Mouse (Mus musculus) neural tube, embryonic 14.5 days (tissue): Measurements from ENCODE around the gene Stab2. TPM values are rescaled to one million over a fixed set of nuclear protein-coding genes. Genes with fewer than 3 reads are reported as not detected.

Experiments used
- ATAC-seq: fragments of 200-750 bp; cut with Nextera tagmentation; 2 replicates; pipeline ENCODE4 v1.8.0; 2017; ENCODE audit warnings: low read depth, mild to moderate bottlenecking, moderate TSS enrichment, moderate library complexity
- H3K27ac ChIP-seq: fragments of 300-500 bp; sonication (generic); 2 replicates; pipeline ENCODE4 v1.5.1; 2014; ENCODE audit warnings: low read depth, mild to moderate bottlenecking, control low read depth, low read length, moderate library complexity, mixed read lengths
- H3K27me3 ChIP-seq: fragments of 300-500 bp; sonication (generic); 2 replicates; pipeline ENCODE4 v1.6.1; 2014; ENCODE audit warnings: low read length; ENCODE audit not compliant: control insufficient read depth, insufficient read depth
- H3K36me3 ChIP-seq: fragments of 300-500 bp; sonication (generic); 2 replicates; pipeline ENCODE4 v1.6.1; 2014; ENCODE audit warnings: low read length, mixed read lengths; ENCODE audit not compliant: control insufficient read depth, insufficient read depth
- H3K4me1 ChIP-seq: fragments of 300-500 bp; sonication (generic); 2 replicates; pipeline ENCODE4 v1.6.1; 2014; ENCODE audit warnings: low read length; ENCODE audit not compliant: control insufficient read depth, insufficient read depth
- H3K4me2 ChIP-seq: fragments of 300-500 bp; sonication (generic); 2 replicates; pipeline ENCODE4 v1.6.1; 2014; ENCODE audit warnings: mild to moderate bottlenecking, low read depth, low read length, control low read depth
- H3K4me3 ChIP-seq: fragments of 300-500 bp; sonication (generic); 2 replicates; pipeline ENCODE4 v1.5.1; 2014; ENCODE audit warnings: low read depth, low read length, control low read depth, mixed read lengths
- H3K9ac ChIP-seq: fragments of 300-500 bp; sonication (generic); replicated peaks from 2 replicates; pipeline ENCODE4 v1.6.1; 2014; ENCODE audit warnings: low read depth, mild to moderate bottlenecking, control low read depth, low read length, mixed read lengths
- H3K9me3 ChIP-seq: fragments of 300-500 bp; sonication (generic); 2 replicates; pipeline ENCODE4 v1.6.1; 2016; ENCODE audit warnings: low read length; ENCODE audit not compliant: control insufficient read depth
- WGBS: fragments of 180-500 bp; shearing (Covaris S2); extraction: QIAGEN DNeasy Blood & Tissue Kit; methylation state at CpG from one replicate; pipeline ENCODE4 v1.1.7; 2014; 5-methylcytosine and 5-hydroxymethylcytosine counted together
- polyA plus RNA-seq: library from polyadenylated mRNA; unstranded; fragments of >200 nt; fragmentation: Nextera tagmentation; extraction: Ambion mirVana; gene quantifications from 2 replicates; pipeline ENCODE4 v1.2.1, GENCODE M21; 2014

Gene Stab2
- polyA plus RNA-seq, 1 experiment from 2014 or later, result 0.36 TPM

- WGBS, result 91% methylated on average over 6 of the region's 6 CpGs
- no peaks in the 10 kb centered on the region for H3K27me3 ChIP-seq
- H3K4me2 ChIP-seq, result no peak overlapping the region
- no peak for ATAC-seq
- H3K36me3 ChIP-seq, result no peaks in the 10 kb centered on the region
- H3K4me1 ChIP-seq, result no peaks in the 10 kb centered on the region
- H3K27ac ChIP-seq, result no peak overlapping the region
- H3K9ac ChIP-seq, result no peak overlapping the region
- no peak overlapping the region for H3K4me3 ChIP-seq
- H3K9me3 ChIP-seq, result no peaks in the 10 kb centered on the region
Measured at GRCm38 (mm10) chr10:86862496-86862895, 145.3 kb downstream of the Stab2 start.

GRCm38 (mm10) chr10:86860396-86860795 lies 147.4 kb downstream of the Stab2 start:
- H3K36me3 ChIP-seq, result no peaks in the 10 kb centered on the region
- no peaks in the 10 kb centered on the region for H3K4me1 ChIP-seq
- H3K27me3 ChIP-seq, result no peaks in the 10 kb centered on the region
- H3K9me3 ChIP-seq, result no peaks in the 10 kb centered on the region
- WGBS, result 80% methylated on average over 4 of the region's 4 CpGs
- no peak overlapping the region for H3K4me3 ChIP-seq
- ATAC-seq, result no peak
- H3K9ac ChIP-seq, result no peak overlapping the region
- H3K4me2 ChIP-seq, result no peak overlapping the region
- no peak overlapping the region for H3K27ac ChIP-seq

GRCm38 (mm10) chr10:86853433-86853832 lies 154.4 kb downstream of the Stab2 start:
- H3K9me3 ChIP-seq, result no peaks in the 10 kb centered on the region
- 84% methylated on average over 3 of the region's 3 CpGs for WGBS
- no peaks in the 10 kb centered on the region for H3K27me3 ChIP-seq

GRCm38 (mm10) chr10:86852160-86852559 lies 155.7 kb downstream of the Stab2 start:
- Histone ChIP-seq H3K27ac (no peak overlapping the region), H3K9ac (no peak overlapping the region), H3K4me1 (no peaks in the 10 kb centered on the region), H3K9me3 (no peaks in the 10 kb centered on the region), H3K4me3 (no peak overlapping the region), H3K36me3 (no peaks in the 10 kb centered on the region), H3K27me3 (no peaks in the 10 kb centered on the region), H3K4me2 (no peak overlapping the region)
- 75% methylated on average over 6 of the region's 6 CpGs for WGBS
- ATAC-seq, result peak; percentile 68; the same call in 1 of the 2 replicates

More at GRCm38 (mm10) chr10:86853433-86853832, 154.4 kb downstream of the Stab2 start:
- Histone ChIP-seq H3K9ac (no peak overlapping the region), H3K4me2 (no peak overlapping the region), H3K4me1 (no peaks in the 10 kb centered on the region), H3K27ac (no peak overlapping the region), H3K4me3 (no peak overlapping the region), H3K36me3 (no peaks in the 10 kb centered on the region)
- no peak for ATAC-seq

GRCm38 (mm10) chr10:86849508-86849907 lies 158.3 kb downstream of the Stab2 start:
- H3K36me3 ChIP-seq, result no peaks in the 10 kb centered on the region
- no peak overlapping the region for H3K4me3 ChIP-seq
- H3K27me3 ChIP-seq, result no peaks in the 10 kb centered on the region
- no peak overlapping the region for H3K9ac ChIP-seq
- no peaks in the 10 kb centered on the region for H3K9me3 ChIP-seq
- H3K4me2 ChIP-seq, result no peak overlapping the region
- H3K4me1 ChIP-seq, result no peaks in the 10 kb centered on the region
- ATAC-seq, result no peak
- WGBS, result 83% methylated on average over 4 of the region's 4 CpGs
- no peak overlapping the region for H3K27ac ChIP-seq

GRCm38 (mm10) chr10:86849087-86849486 lies 158.7 kb downstream of the Stab2 start:
- Histone ChIP-seq H3K4me3 (no peak overlapping the region), H3K9ac (no peak overlapping the region), H3K27ac (no peak overlapping the region), H3K9me3 (no peaks in the 10 kb centered on the region), H3K36me3 (no peaks in the 10 kb centered on the region), H3K4me1 (no peaks in the 10 kb centered on the region), H3K4me2 (no peak overlapping the region), H3K27me3 (no peaks in the 10 kb centered on the region)
- 88% methylated on average over 4 of the region's 4 CpGs for WGBS
- no peak for ATAC-seq

DNA sequence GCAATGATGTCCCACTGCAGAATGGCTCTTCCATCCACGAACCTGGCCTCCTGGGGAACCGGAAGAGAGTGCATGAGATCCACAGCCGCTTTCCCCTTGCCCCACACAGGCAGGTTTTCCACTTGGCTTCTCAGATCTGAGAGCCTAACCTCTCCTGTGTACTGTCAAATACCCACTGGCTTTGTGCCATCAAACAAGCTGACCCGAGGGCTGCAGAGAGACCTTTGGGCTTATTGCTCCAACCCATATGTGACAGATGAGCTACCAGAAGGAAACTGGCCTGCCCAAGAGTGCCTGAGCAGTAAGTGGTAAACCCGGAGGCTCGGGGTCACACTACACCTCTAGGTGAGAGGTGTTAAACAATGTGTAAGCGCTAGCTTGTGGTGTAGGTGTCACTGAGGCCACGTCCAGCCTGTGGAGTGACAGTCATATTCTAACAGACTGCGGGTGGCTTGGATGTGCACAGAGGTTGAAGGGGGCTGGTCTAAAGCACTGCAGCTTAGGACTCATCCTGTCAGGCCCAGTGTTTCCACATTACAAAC lies 160.8 kb downstream of the Stab2 start:
- ATAC-seq, result no peak
- H3K27me3 ChIP-seq, result no peaks in the 10 kb centered on the region
- WGBS, result 80% methylated on average over 9 of the region's 9 CpGs
- H3K36me3 ChIP-seq, result no peaks in the 10 kb centered on the region
- no peaks in the 10 kb centered on the region for H3K9me3 ChIP-seq
- no peak overlapping the region for H3K9ac ChIP-seq
- no peak overlapping the region for H3K4me3 ChIP-seq
- H3K4me2 ChIP-seq, result no peak overlapping the region
- no peak overlapping the region for H3K27ac ChIP-seq
- H3K4me1 ChIP-seq, result no peaks in the 10 kb centered on the region

- Histone ChIP-seq H3K27ac (no peak overlapping the region), H3K9me3 (no peaks in the 10 kb centered on the region), H3K4me1 (no peaks in the 10 kb centered on the region), H3K27me3 (no peaks in the 10 kb centered on the region), H3K4me2 (no peak overlapping the region), H3K36me3 (no peaks in the 10 kb centered on the region), H3K4me3 (no peak overlapping the region), H3K9ac (no peak overlapping the region)
- ATAC-seq, result no peak
- WGBS, result 91% methylated on average over 5 of the region's 5 CpGs
Measured at GRCm38 (mm10) chr10:86842659-86843058, 165.2 kb downstream of the Stab2 start.

DNA sequence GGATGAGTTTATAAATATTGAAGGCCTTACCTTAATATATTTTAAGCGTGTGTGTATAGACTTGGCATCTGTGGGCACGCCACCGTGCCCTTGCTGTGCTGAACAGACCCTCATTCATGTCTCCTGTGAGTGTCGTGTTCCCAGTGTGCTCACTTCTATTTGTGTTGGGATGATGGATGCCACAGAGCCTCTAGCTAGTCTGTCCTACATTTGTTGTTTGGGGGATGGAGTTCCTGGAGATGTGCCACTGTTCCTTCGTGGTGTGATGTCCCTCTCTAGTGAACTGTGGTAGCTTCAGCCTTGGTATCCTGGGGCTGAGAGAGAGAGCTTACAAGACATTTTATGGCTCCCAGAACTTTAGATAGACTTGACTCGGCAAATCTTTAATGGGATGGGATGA lies 169.0 kb downstream of the Stab2 start:
- 84% methylated on average over 6 of the region's 6 CpGs for WGBS
- no peak overlapping the region for H3K9ac ChIP-seq

More for the DNA sequence above, 169.0 kb downstream of the Stab2 start:
- H3K4me1 ChIP-seq, result no peaks in the 10 kb centered on the region
- H3K9me3 ChIP-seq, result no peaks in the 10 kb centered on the region
- H3K27ac ChIP-seq, result no peak overlapping the region
- ATAC-seq, result no peak
- no peaks in the 10 kb centered on the region for H3K27me3 ChIP-seq
- H3K36me3 ChIP-seq, result peaks cover 7% of the 10 kb centered on the region; the same call in 1 of the 2 replicates
- no peak overlapping the region for H3K4me3 ChIP-seq
- no peak overlapping the region for H3K4me2 ChIP-seq
